Mouse (Mus musculus) cerebellum, adult 8-10 months (tissue): Measurements from ENCODE around the gene Gm3417.
"Not testable (repeated sequence)": the region's sequence is repeated elsewhere in the genome, so short reads cannot be mapped to it uniquely, and the experiment has no call there.

Experiments used
- DNase-seq: peaks from one replicate; pipeline ENCODE4 v3.0.0; 2022

The Gm3417 gene

DNA sequence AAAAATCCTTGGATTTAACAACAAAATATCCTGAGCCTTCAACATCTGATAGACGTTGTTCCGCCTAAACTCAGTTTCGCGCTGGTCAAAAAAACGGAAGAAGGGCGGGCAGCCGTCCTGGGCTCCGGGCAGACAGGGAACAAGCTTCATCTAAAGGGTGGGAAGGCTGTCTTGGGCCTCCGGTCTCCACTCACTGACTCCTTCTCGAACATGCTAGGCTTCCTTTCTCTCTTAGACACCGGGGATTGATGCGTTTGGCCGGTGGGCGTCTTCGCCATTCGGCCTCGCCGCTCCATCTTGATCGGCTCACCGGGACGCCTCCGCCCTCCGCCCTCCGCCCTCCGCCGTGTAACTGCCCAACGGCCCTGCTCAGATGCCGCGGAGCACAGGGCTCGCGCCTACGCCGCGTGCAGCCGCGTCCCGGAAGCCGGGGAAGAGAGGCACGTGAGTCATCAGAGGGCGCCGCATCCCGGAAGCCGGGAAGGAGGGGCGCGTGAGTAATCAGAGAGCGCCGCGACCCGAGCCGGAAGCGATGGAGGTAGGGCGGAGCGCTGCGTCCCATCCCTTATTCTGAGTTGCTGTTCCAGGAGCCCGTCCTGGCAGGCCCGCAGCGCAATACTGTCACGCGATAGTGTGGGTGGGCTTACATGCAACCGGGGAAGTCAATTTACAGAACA lies at the start of gene Gm3417, which contains the start of gene 9030025P20Rik:
TSS of gene Gm3417 (minus strand) at position 429 of the 677 bp plus-strand sequence.
TSS of gene 9030025P20Rik (plus strand) at position 107 of the 677 bp plus-strand sequence.
- not testable (repeated sequence) for DNase-seq

GRCm38 (mm10) chr17:15025513-15025912 lies 46.9 kb upstream of the Gm3417 start:
- DNase-seq: not testable (repeated sequence)

DNA sequence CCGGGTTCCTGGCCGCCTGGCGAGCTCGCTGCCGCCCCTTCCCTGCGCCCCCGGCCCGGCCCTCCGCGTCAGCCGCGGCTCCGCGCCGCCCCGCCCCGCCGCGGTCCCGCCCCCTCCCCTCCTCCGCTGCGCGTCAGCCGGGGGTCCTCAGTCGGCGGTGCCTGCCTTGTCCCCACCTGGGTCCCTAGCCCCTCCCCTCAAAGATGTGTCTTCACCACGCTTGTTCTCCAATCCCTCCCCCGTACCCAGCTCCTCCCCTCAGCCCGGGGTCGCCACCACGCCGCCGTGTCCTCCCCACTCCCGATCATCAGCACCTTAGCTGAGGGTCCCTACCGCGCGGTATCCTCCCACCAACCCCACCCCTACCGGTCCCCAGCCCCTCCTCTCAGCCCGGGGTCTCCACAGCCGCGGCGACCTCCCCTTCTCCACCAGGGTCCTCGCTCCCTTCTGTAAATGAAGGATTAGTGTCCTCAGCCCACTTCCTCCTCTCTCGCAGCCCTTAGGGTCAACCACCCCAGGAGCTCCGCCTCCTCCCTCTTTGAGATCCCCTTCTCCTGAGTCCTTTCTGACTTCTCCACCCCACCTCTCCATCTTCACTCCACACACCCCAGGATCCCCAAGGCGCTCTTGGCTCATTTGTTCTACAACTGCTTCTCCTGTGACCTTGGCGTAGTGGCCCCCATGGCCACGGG lies 46.1 kb upstream of the Gm3417 start:
- not testable (repeated sequence) for DNase-seq

- DNase-seq: not testable (repeated sequence)
These were observed 45.4 kb upstream of the Gm3417 start for GRCm38 (mm10) chr17:15023878-15024492.

DNA sequence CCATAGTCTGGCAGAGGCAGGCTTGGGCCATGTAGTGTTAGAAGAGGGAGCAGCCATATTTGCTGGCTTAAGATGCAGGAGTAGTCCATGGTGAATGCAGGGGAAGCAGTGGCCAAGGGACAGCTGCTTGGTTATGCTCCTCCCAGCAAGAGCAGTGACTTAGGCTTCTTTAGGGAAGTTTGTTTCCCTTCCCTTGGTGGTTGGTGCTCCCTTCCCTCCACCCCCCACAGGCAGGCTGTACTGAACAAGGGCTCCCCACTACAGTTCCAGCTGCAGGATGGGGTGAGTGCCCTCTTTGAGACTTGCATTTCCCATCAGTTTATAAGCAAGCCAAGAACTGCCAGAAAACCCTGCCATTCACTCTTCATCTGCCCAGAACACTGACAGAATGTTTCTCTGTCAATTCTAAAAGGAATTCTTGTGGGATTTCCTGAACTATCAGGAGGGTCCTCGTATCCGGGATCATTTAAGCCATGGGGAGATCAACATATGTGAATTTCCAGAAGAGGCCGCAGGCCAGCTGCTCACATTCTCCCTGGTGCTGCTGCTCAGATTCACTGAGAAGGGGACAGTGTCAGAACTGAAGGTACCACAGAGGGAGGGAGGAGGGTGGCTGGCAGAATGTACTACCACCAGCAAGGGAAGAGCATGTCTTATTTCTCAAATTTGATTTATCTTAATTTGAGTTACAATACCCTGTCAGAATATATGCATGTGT lies 43.1 kb upstream of the Gm3417 start:
- peak; percentile 7 for DNase-seq

- DNase-seq: not testable (repeated sequence)
These were observed 31.3 kb upstream of the Gm3417 start, which contains the start of gene Gm3435 for GRCm38 (mm10) chr17:15009706-15010413. Gene Gm3435 (plus strand): TSS chr17:15010176.

DNA sequence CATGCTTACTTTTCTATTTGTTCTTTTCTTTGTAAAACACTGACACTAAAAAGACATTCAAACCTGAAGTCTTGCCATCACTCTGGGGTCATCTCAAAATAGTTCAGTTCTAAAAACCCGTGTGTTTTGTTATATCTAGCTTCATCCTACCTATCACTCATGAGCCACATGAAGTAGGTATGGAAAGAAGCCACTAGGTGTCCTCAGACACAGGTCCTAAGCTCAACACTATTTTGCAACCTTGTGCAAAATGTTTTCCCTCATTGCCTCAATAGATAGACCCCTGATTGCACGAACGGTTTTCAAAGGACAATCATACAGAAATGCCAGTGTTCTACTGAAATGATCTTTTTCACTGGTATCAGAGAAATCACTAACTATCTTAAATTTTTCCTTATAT lies 30.5 kb upstream of the Gm3417 start:
- not testable (repeated sequence) for DNase-seq

DNA sequence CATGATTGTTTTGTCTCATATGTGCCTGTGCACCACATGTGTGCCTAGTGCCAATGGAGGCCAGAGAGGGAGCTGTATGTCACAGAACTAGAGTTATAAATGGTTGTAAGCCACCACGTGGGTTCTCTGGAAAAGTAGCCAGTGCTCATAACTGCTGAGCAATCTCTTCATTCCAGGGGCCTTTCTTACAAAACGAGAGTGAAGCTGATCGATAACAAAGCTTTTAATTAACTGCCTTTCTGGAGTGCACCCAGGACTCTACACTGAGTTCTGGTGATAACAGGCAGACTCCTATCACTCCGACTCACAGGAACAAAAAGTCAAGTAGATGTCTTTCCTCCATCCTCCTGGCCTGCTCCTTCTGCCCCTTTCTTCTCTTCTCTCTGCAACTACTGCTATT lies 21.5 kb upstream of the Gm3417 start:
- DNase-seq: not testable (repeated sequence)

DNA sequence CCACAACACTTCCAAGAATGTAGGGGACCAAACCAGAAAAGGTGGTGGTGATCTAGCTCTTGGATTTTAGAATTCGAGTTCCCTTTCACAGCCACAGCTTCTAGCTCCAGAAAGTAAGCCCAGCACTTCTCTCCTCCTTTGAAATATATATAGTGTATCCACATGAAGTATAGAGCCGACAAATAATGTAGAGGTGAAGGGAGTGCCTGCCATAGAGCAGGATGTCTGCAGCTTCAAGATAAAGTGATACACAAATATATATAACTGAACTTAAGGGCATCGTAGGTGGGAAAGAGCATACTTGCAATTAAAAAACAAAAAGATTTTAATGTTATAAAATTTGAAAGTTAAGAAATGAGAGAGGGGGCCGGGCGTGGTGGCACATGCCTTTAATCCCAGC lies 15.6 kb upstream of the Gm3417 start:
- not testable (repeated sequence) for DNase-seq

DNA sequence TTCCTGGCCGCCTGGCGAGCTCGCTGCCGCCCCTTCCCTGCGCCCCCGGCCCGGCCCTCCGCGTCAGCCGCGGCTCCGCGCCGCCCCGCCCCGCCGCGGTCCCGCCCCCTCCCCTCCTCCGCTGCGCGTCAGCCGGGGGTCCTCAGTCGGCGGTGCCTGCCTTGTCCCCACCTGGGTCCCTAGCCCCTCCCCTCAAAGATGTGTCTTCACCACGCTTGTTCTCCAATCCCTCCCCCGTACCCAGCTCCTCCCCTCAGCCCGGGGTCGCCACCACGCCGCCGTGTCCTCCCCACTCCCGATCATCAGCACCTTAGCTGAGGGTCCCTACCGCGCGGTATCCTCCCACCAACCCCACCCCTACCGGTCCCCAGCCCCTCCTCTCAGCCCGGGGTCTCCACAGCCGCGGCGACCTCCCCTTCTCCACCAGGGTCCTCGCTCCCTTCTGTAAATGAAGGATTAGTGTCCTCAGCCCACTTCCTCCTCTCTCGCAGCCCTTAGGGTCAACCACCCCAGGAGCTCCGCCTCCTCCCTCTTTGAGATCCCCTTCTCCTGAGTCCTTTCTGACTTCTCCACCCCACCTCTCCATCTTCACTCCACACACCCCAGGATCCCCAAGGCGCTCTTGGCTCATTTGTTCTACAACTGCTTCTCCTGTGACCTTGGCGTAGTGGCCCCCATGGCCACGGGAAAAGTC lies 14.7 kb upstream of the Gm3417 start:
- not testable (repeated sequence) for DNase-seq

DNA sequence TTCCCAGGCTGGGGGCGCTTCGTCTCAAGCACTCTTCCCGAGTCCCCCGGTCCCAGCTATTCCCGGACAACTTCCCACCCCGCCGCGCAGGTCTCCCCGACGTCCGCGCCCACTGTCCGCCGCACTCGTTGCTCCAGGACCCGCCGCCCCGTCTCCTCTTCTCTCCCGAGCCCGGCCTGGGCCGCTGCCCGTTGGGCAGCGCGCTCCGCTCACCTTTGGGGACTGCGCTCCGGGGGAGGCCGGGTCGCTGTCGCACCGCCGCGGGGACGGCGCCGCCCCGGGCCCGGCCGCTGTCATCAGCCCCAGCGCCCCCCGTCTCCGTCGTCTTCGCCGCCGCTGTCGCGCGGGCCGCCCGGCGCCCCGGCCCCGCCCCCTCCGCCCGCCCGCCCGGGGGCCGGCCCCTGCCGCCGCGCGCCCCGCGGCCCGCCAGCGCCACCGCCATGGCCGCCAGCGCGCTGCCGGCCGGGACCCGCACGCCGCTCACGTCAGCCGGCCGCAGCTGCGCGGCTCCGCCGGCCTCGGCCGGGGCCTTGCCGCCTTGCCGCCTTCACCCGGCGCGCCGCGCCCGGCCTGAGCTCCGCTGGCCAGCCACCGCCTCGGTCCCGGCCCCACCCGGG lies 14.0 kb upstream of the Gm3417 start:
- not testable (repeated sequence) for DNase-seq

DNA sequence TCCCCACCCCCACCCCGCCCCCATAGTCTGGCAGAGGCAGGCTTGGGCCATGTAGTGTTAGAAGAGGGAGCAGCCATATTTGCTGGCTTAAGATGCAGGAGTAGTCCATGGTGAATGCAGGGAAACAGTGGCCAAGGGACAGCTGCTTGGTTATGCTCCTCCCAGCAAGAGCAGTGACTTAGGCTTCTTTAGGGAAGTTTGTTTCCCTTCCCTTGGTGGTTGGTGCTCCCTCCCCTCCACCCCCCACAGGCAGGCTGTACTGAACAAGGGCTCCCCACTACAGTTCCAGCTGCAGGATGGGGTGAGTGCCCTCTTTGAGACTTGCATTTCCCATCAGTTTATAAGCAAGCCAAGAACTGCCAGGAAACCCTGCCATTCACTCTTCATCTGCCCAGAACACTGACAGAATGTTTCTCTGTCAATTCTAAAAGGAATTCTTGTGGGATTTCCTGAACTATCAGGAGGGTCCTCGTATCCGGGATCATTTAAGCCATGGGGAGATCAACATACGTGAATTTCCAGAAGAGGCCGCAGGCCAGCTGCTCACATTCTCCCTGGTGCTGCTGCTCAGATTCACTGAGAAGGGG lies 11.6 kb upstream of the Gm3417 start:
- not testable (repeated sequence) for DNase-seq

- DNase-seq: not testable (repeated sequence)
These were observed 750 bp downstream of the Gm3417 start for GRCm38 (mm10) chr17:14977718-14978361.

DNA sequence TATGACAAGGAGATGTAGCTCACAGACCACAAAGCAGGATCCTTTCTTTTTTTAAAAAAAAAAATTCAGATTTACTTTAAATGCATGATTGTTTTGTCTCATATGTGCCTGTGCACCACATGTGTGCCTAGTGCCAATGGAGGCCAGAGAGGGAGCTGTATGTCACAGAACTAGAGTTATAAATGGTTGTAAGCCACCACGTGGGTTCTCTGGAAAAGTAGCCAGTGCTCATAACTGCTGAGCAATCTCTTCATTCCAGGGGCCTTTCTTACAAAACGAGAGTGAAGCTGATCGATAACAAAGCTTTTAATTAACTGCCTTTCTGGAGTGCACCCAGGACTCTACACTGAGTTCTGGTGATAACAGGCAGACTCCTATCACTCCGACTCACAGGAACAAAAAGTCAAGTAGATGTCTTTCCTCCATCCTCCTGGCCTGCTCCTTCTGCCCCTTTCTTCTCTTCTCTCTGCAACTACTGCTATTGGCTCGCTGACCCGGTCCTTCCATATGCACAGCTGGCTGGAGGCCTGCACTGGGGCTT lies 10.1 kb downstream of the Gm3417 start:
- not testable (repeated sequence) for DNase-seq

GRCm38 (mm10) chr17:14961557-14962154 lies 16.9 kb downstream of the Gm3417 start:
- DNase-seq: not testable (repeated sequence)

GRCm38 (mm10) chr17:14960951-14961556 lies 17.5 kb downstream of the Gm3417 start, which contains the start of gene Phf10:
Gene Phf10 (minus strand): TSS chr17:14961273.
- peak; percentile 38 for DNase-seq

DNA sequence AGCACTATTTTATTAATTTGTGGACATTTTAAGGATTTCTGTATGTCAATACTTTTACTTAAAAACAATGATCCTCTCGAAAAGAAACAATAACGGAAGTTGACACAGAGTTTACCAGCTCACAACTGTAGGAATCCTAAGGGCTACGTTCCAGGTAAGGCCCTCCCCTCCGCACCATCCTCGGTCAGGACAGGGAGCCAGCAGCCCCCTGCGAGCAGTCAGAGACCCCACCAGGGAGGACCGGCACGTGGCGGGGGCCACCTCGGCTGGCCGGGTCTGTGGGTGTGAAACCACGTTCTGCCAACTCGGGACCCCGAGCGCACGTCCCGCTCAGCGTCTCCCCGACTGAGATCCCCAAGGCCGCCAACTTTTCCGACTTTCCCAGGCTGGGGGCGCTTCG lies 18.1 kb downstream of the Gm3417 start:
- peak; percentile 30 for DNase-seq

DNA sequence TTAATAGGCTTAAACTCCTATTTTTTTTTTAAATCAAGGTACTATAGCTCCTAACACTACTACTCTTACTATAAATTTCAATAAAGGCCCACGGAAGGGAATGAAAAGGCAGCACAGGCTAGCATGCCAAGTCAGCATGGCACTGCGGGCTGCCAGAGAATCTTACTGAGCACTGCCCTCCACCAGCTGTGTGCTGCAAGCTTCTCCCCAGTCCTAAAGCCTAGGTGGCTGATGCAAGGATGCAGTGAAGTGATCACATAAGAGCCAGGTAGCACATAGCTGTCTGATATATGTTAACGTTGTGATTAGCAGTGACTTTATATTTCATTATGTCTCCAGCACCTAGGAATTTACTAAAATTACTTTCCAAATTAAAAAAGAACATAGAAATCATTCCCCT lies 18.6 kb downstream of the Gm3417 start:
- DNase-seq: no peak
